Mouse (Mus musculus) CD4-positive helper T cell, adult 2 months (primary cell): ENCODE results near the gene Il20rb.

Source experiments
- DNase-seq: peaks from one replicate; pipeline ENCODE4 v3.0.0-alpha.2; 2012; ENCODE audit warnings: low read depth, missing footprints, low spot score

The Il20rb gene

GRCm38 (mm10) chr9:100431355-100431754 lies 55.2 kb downstream of the Il20rb start:
- DNase-seq: no peak

GRCm38 (mm10) chr9:100430911-100431310 lies 55.7 kb downstream of the Il20rb start:
- no peak for DNase-seq

GRCm38 (mm10) chr9:100419644-100420043 lies 66.9 kb downstream of the Il20rb start:
- DNase-seq: no peak

GRCm38 (mm10) chr9:100419103-100419502 lies 67.5 kb downstream of the Il20rb start:
- no peak for DNase-seq

- no peak for DNase-seq
Measured at GRCm38 (mm10) chr9:100416756-100417155, 69.8 kb downstream of the Il20rb start.

GRCm38 (mm10) chr9:100416299-100416698 lies 70.3 kb downstream of the Il20rb start:
- DNase-seq: no peak

GRCm38 (mm10) chr9:100415328-100415979 lies 71.1 kb downstream of the Il20rb start:
- no peak for DNase-seq
